Mouse (Mus musculus) G1E (cell line): ENCODE results near the gene Olfr229. TPM values are rescaled to one million over a fixed set of nuclear protein-coding genes. Genes with fewer than 3 reads are reported as not detected.
"Not testable (repeated sequence)": the region's sequence is repeated elsewhere in the genome, so short reads cannot be mapped to it uniquely, and the experiment has no call there.

Experiments used
- ATAC-seq: 2 replicates; pipeline ENCODE4 v1.8.0; 2016; ENCODE audit warnings: mild to moderate bottlenecking; ENCODE audit not compliant: insufficient number of reproducible peaks, poor library complexity, low FRiP score, severe bottlenecking; ENCODE audit errors: extremely low read depth
- DNase-seq: peaks from one replicate; pipeline ENCODE4 v3.0.0; 2012; ENCODE audit warnings: low spot score
- H3K27me3 ChIP-seq: 2 replicates; pipeline ENCODE4 v1.6.1; 2012; ENCODE audit warnings: mild to moderate bottlenecking, low read length, inconsistent platforms; ENCODE audit not compliant: insufficient read depth
- H3K36me3 ChIP-seq: replicated peaks from 2 replicates; pipeline ENCODE3; 2012; ENCODE audit warnings: mild to moderate bottlenecking, inconsistent platforms
- H3K4me1 ChIP-seq: 2 replicates; pipeline ENCODE4 v1.6.1; 2012; ENCODE audit warnings: low read depth, low read length, inconsistent platforms, mixed read lengths; ENCODE audit not compliant: insufficient read depth
- H3K4me3 ChIP-seq: 2 replicates; pipeline ENCODE4 v1.5.1; 2012; ENCODE audit warnings: low read depth, mild to moderate bottlenecking, inconsistent platforms, low read length, moderate library complexity, mixed read lengths
- H3K9me3 ChIP-seq: replicated peaks from 2 replicates; pipeline ENCODE4 v1.6.1; 2012; ENCODE audit warnings: inconsistent platforms
- CTCF ChIP-seq: IDR thresholded peaks from 2 replicates; pipeline ENCODE4 v1.5.1; 2012; ENCODE audit warnings: low read depth, low read length, inconsistent platforms, mixed read lengths
- GATA1 ChIP-seq: IDR thresholded peaks from 2 replicates; pipeline ENCODE4 v1.6.1; 2012; ENCODE audit warnings: borderline replicate concordance, low read length, inconsistent platforms, mixed read lengths
- GATA2 ChIP-seq: IDR thresholded peaks from 2 replicates; pipeline ENCODE4 v1.6.1; 2012; ENCODE audit warnings: low read depth, low read length, inconsistent platforms, borderline replicate concordance
- POLR2AphosphoS5 ChIP-seq: IDR thresholded peaks from 2 replicates; pipeline ENCODE4 v1.6.1; 2012; ENCODE audit warnings: low read depth, low read length, inconsistent platforms; ENCODE audit not compliant: insufficient replicate concordance
- TAL1 ChIP-seq: conservative IDR thresholded peaks from 2 replicates; pipeline ENCODE4 v1.6.1; 2012; ENCODE audit warnings: low read depth, low read length, inconsistent platforms, mixed read lengths
- polyA plus RNA-seq: library from polyadenylated mRNA; stranded (reverse); fragments of >175 nt; gene quantifications from 2 replicates; pipeline ENCODE4 v1.2.3, GENCODE M21; 2012
- total RNA-seq, 2 experiments: library from RNA; stranded (forward) in 1 of 2; stranded (reverse) in 1 of 2; fragments of 200-1000 nt in 1 of 2; fragments of >200 nt in 1 of 2; fragmentation: Nextera tagmentation in 1 of 2; gene quantifications; 2 replicates each; pipeline ENCODE4 v1.2.3; 2014 to 2017

Olfr229 gene
- total and polyA plus RNA-seq, 3 experiments, result 0.16 TPM; not detected in 2

DNA sequence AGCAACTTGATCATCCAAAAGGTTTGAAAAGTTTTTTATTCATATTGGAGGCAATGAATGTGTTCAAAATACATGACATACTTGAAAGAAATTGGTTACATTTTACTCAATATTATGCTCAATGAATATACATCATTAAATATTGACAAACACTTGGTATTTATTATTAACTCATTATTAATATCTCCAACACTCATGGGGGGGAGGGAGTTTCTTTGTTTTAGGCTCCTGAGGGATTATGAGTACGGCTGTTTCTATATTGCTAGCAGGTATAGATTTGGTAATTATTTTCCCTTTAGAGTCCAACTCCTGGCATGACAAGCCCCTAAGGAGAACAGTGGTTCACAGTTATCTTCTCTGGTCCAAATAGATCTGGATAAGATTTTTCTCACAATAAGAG, 30.1 kb downstream of the Olfr229 start, which contains the start of gene Olfr974:
Olfr974 (plus strand) TSS at position 301 of the 400 bp plus-strand sequence.
- H3K27me3 ChIP-seq, result no peaks in the 10 kb centered on the region
- TF ChIP-seq GATA2 (no peak), POLR2AphosphoS5 (no peak), GATA1 (no peak), TAL1 (no peak), CTCF (no peak)
- ATAC-seq, result no peak
- no peaks in the 10 kb centered on the region for H3K9me3 ChIP-seq
- H3K4me1 ChIP-seq, result no peaks in the 10 kb centered on the region
- no peak within 1 kb of the TSS for H3K4me3 ChIP-seq
- H3K36me3 ChIP-seq, result no peaks in the 10 kb centered on the region
- DNase-seq, result no peak

- ATAC-seq (no peak), DNase-seq (no peak)
- TF ChIP-seq TAL1, result no peak
- TF ChIP-seq GATA2, result no peak
- Histone ChIP-seq H3K27me3 (no peaks in the 10 kb centered on the region), H3K9me3 (peaks cover 6% of the 10 kb centered on the region; the same call in 1 of the 2 replicates), H3K4me1 (no peaks in the 10 kb centered on the region), H3K36me3 (no peaks in the 10 kb centered on the region), H3K4me3 (no peak within 1 kb of the TSS)
These were observed 44.8 kb downstream of the Olfr229 start, which contains the start of gene Olfr975 for GRCm38 (mm10) chr9:39951946-39952345. TSS of gene Olfr975 (minus strand) at chr9:39952046.

DNA sequence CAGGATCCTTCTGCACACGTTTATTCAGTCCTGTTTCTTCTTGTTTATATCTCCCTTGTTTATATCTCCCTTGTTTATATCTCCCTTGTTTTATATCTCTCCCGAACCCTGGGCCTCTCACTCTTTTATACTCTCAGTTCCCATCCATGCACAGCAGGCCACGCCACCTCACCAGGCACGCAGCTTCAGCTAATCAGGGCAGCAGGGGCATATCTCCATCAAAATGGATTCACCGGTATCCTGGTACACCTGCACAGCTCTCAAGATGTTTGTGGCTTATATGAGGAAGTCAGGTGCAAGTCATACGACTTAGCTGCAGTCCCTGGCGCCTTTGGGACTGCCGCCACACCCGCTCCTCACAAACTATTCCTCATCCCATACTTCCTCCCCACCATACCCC, 53.9 kb downstream of the Olfr229 start, which contains the start of gene Olfr976:
Olfr976 (minus strand) TSS at position 101 of the 400 bp plus-strand sequence.
- H3K9me3 ChIP-seq, H3K4me1 ChIP-seq, DNase-seq, H3K36me3 ChIP-seq, H3K27me3 ChIP-seq, H3K4me3 ChIP-seq, ATAC-seq: not testable (repeated sequence)

Other genes with a start within 250 kb of the Olfr229 start
Only the 20 nearest of the 22 such genes appear.
- not detected in 2 replicates for gene Olfr149, start 200.2 kb upstream of the Olfr229 start, total RNA-seq (2014; fragmentation: Nextera tagmentation)
- 0.17 TPM in 1 of 2 replicates, not detected in the other for gene Olfr149, start 200.2 kb upstream of the Olfr229 start, total RNA-seq (2017)
- not detected in 2 replicates for gene Olfr149, start 200.2 kb upstream of the Olfr229 start, polyA plus RNA-seq
- gene Olfr965, start 196.0 kb upstream of the Olfr229 start, total RNA-seq (2014; fragmentation: Nextera tagmentation), result not detected in 2 replicates
- gene Olfr965, start 196.0 kb upstream of the Olfr229 start, total RNA-seq (2017), result 0.23 TPM in 1 of 2 replicates, not detected in the other
- not detected in 2 replicates for gene Olfr965, start 196.0 kb upstream of the Olfr229 start, polyA plus RNA-seq
- not detected in 2 replicates for gene Olfr150, start 176.4 kb upstream of the Olfr229 start, total RNA-seq (2014; fragmentation: Nextera tagmentation)
- gene Olfr150, start 176.4 kb upstream of the Olfr229 start, total RNA-seq (2017), result 0.11 TPM in 1 of 2 replicates, not detected in the other
- not detected in 2 replicates for gene Olfr150, start 176.4 kb upstream of the Olfr229 start, polyA plus RNA-seq
- not detected in 2 replicates for gene Olfr967, start 161.1 kb upstream of the Olfr229 start, total RNA-seq (2014; fragmentation: Nextera tagmentation)
- 0.16 TPM in 1 of 2 replicates, not detected in the other for gene Olfr967, start 161.1 kb upstream of the Olfr229 start, total RNA-seq (2017)
- gene Olfr967, start 161.1 kb upstream of the Olfr229 start, polyA plus RNA-seq, result not detected in 2 replicates
- gene Olfr968, start 124.1 kb upstream of the Olfr229 start, total RNA-seq (2014; fragmentation: Nextera tagmentation), result not detected in 2 replicates
- 0.06 and 0.11 TPM in 2 replicates for gene Olfr968, start 124.1 kb upstream of the Olfr229 start, total RNA-seq (2017)
- gene Olfr968, start 124.1 kb upstream of the Olfr229 start, polyA plus RNA-seq, result not detected in 2 replicates
- not detected in 2 replicates for gene Olfr969, start 116.4 kb upstream of the Olfr229 start, total RNA-seq (2014; fragmentation: Nextera tagmentation)
- gene Olfr969, start 116.4 kb upstream of the Olfr229 start, total RNA-seq (2017), result not detected in 2 replicates
- not detected in 2 replicates for gene Olfr969, start 116.4 kb upstream of the Olfr229 start, polyA plus RNA-seq
- gene Olfr970, start 98.5 kb upstream of the Olfr229 start, total RNA-seq (2014; fragmentation: Nextera tagmentation), result not detected in 2 replicates
- gene Olfr970, start 98.5 kb upstream of the Olfr229 start, total RNA-seq (2017), result 0.33 TPM in 1 of 2 replicates, not detected in the other
- gene Olfr970, start 98.5 kb upstream of the Olfr229 start, polyA plus RNA-seq, result not detected in 2 replicates
- gene Olfr971, start 70.5 kb upstream of the Olfr229 start, total RNA-seq (2014; fragmentation: Nextera tagmentation), result not detected in 2 replicates
- gene Olfr971, start 70.5 kb upstream of the Olfr229 start, total RNA-seq (2017), result not detected in 2 replicates
- not detected in 2 replicates for gene Olfr971, start 70.5 kb upstream of the Olfr229 start, polyA plus RNA-seq
- gene Olfr972, start 40.9 kb upstream of the Olfr229 start, total RNA-seq (2014; fragmentation: Nextera tagmentation), result not detected in 2 replicates
- gene Olfr972, start 40.9 kb upstream of the Olfr229 start, total RNA-seq (2017), result 0.44 TPM in 1 of 2 replicates, not detected in the other
- gene Olfr972, start 40.9 kb upstream of the Olfr229 start, polyA plus RNA-seq, result not detected in 2 replicates
- gene Olfr974, start 30.2 kb downstream of the Olfr229 start, total RNA-seq (2014; fragmentation: Nextera tagmentation), result not detected in 2 replicates
- gene Olfr974, start 30.2 kb downstream of the Olfr229 start, total RNA-seq (2017), result not detected in 2 replicates
- gene Olfr974, start 30.2 kb downstream of the Olfr229 start, polyA plus RNA-seq, result not detected in 2 replicates
- gene Olfr975, start 44.7 kb downstream of the Olfr229 start, total RNA-seq (2014; fragmentation: Nextera tagmentation), result 0.38 TPM in 1 of 2 replicates, not detected in the other
- gene Olfr975, start 44.7 kb downstream of the Olfr229 start, total RNA-seq (2017), result 0.22 and 0.29 TPM in 2 replicates
- not detected in 2 replicates for gene Olfr975, start 44.7 kb downstream of the Olfr229 start, polyA plus RNA-seq
- gene Olfr976, start 53.8 kb downstream of the Olfr229 start, total RNA-seq (2014; fragmentation: Nextera tagmentation), result not detected in 2 replicates
- not detected in 2 replicates for gene Olfr976, start 53.8 kb downstream of the Olfr229 start, total RNA-seq (2017)
- gene Olfr976, start 53.8 kb downstream of the Olfr229 start, polyA plus RNA-seq, result not detected in 2 replicates
- gene Olfr978, start 84.8 kb downstream of the Olfr229 start, total RNA-seq (2014; fragmentation: Nextera tagmentation), result not detected in 2 replicates
- gene Olfr978, start 84.8 kb downstream of the Olfr229 start, total RNA-seq (2017), result 0.05 and 0.23 TPM in 2 replicates
- not detected in 2 replicates for gene Olfr978, start 84.8 kb downstream of the Olfr229 start, polyA plus RNA-seq
- gene Olfr979, start 96.1 kb downstream of the Olfr229 start, total RNA-seq (2014; fragmentation: Nextera tagmentation), result not detected in 2 replicates
- gene Olfr979, start 96.1 kb downstream of the Olfr229 start, total RNA-seq (2017), result 0.16 TPM in 1 of 2 replicates, not detected in the other
- gene Olfr979, start 96.1 kb downstream of the Olfr229 start, polyA plus RNA-seq, result not detected in 2 replicates
- gene Olfr980, start 102.2 kb downstream of the Olfr229 start, total RNA-seq (2014; fragmentation: Nextera tagmentation), result not detected in 2 replicates
- 0.06 and 0.22 TPM in 2 replicates for gene Olfr980, start 102.2 kb downstream of the Olfr229 start, total RNA-seq (2017)
- not detected in 2 replicates for gene Olfr980, start 102.2 kb downstream of the Olfr229 start, polyA plus RNA-seq
- gene Olfr981, start 114.1 kb downstream of the Olfr229 start, total RNA-seq (2014; fragmentation: Nextera tagmentation), result not detected in 2 replicates
- 0.17 and 0.27 TPM in 2 replicates for gene Olfr981, start 114.1 kb downstream of the Olfr229 start, total RNA-seq (2017)
- gene Olfr981, start 114.1 kb downstream of the Olfr229 start, polyA plus RNA-seq, result not detected in 2 replicates
- not detected in 2 replicates for gene Olfr982, start 166.5 kb downstream of the Olfr229 start, total RNA-seq (2014; fragmentation: Nextera tagmentation)
- under 0.01 and 0.11 TPM in 2 replicates for gene Olfr982, start 166.5 kb downstream of the Olfr229 start, total RNA-seq (2017)
- gene Olfr982, start 166.5 kb downstream of the Olfr229 start, polyA plus RNA-seq, result not detected in 2 replicates
- not detected in 2 replicates for gene Olfr983, start 186.3 kb downstream of the Olfr229 start, total RNA-seq (2014; fragmentation: Nextera tagmentation)
- 0.05 TPM in 1 of 2 replicates, not detected in the other for gene Olfr983, start 186.3 kb downstream of the Olfr229 start, total RNA-seq (2017)
- not detected in 2 replicates for gene Olfr983, start 186.3 kb downstream of the Olfr229 start, polyA plus RNA-seq
- not detected in 2 replicates for gene Olfr984, start 206.9 kb downstream of the Olfr229 start, total RNA-seq (2014; fragmentation: Nextera tagmentation)
- 0.11 and 0.23 TPM in 2 replicates for gene Olfr984, start 206.9 kb downstream of the Olfr229 start, total RNA-seq (2017)
- gene Olfr984, start 206.9 kb downstream of the Olfr229 start, polyA plus RNA-seq, result not detected in 2 replicates
- gene Olfr985, start 222.8 kb downstream of the Olfr229 start, total RNA-seq (2014; fragmentation: Nextera tagmentation), result not detected in 2 replicates
- gene Olfr985, start 222.8 kb downstream of the Olfr229 start, total RNA-seq (2017), result not detected in 2 replicates
- gene Olfr985, start 222.8 kb downstream of the Olfr229 start, polyA plus RNA-seq, result not detected in 2 replicates